Mouse (Mus musculus) right cerebral cortex, postnatal 4 days (tissue): ENCODE measurements around the gene Mdga1.

Source experiments
- DNase-seq: peaks from one replicate; pipeline ENCODE4 v3.0.0-alpha.2; 2022

Mdga1 gene

DNA sequence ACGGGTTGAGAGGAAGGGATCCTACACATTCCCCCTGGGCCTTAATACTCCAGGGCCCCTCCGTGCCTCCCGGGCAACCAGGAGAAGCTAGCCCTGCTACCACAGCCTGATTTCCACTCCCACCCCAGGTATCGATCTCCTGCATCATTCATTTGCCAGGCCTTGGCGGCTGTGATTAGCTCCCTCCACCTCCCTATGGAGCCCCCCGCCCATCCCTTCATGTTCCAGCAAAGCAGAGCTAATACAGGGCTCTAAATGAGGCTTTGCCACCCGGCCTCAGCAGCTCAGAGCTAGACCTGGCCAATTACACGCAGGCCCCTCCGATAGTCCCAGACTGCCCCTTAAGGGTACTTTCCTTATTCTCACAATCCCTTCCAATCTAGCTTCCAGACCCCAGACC is 86.5 kb downstream of the Mdga1 start:
- no peak for DNase-seq

DNA sequence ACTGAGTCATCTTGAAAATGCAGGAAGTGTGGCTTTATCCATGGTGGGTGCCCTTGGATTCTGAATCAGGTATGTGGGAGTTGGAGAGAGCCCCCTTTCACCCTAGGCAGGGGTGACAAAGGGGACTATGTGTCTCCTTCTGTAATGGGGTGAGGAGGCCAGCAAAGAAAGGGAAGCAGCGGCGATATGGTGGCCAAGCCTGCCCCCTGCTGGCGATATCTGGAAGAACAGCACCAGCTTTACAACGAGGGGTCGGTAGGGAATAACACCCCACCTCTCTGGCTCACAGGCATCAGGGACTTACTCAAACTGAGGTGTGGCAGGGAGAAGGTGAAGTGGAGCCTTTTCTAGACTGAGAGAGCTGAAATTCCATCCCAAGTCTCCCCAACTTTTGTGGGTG is 87.0 kb downstream of the Mdga1 start:
- DNase-seq: peak; percentile 85

DNA sequence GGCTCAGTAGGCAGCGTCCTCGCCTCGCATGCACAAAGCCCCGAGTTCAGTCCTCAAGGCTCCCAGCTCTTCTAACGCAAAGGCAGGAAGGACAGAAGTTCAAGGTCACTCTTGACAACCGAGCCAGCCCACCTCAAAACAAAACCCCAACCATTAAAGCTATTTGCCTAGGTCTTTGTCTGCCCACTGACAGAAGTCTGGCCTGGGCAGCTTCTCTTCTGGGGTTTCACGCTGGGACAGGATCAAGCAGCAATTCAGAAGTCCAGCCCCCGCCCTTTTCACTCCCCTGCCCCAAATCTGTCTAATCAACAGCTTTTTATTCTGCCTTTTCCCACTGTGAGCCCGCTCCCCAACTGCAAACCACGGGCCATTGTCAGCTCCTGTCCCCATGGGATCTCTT is 89.6 kb downstream of the Mdga1 start:
- DNase-seq: no peak

DNA sequence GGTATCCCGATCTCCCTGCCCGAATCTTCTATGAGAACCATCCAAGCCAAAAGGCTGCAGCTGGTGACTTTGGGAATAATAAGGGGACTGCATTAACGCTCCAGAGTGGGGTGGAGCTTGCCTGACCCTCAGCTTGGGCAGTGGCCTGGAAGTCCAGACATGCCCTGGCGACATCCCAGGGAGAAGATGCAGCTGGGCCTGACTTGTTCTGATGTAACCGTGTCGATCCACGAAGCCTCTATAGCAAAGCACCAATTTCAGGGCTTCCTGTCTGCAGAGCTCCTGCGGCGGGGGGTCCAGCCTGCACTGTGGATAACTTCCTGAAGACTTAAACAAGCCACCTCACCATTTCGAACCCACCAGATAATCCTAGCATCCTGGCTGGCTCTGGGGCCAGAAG is 90.9 kb downstream of the Mdga1 start:
- no peak for DNase-seq

DNA sequence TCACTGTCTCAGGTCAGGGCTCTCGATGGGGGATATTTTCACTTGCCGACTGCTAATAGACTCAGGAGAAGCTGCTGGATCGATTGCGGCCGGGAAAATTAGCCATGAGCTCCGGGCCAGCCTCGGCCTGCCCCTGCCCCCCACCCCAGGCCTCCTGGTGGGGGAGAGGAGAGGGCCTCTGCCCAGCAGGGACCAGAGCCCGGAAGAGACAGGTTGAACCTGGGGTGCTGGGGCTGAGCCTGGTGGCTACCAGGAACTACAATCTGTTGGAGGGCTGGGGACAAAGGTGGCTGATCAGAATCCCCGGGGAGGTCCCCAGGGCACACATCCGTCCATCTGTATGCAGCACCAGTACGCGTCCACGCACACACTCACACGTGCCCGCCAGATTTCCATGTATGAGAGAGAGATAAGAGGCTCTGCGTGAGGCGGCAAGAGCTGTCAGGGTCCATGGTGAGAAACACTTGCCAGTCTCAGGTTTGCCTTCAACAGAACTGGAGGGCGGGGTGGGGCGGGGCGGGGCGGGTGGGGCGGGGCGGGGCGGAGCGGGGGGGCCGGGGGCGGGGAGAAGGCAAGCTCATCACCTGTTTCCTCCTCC is 95.7 kb downstream of the Mdga1 start:
- no peak for DNase-seq

DNA sequence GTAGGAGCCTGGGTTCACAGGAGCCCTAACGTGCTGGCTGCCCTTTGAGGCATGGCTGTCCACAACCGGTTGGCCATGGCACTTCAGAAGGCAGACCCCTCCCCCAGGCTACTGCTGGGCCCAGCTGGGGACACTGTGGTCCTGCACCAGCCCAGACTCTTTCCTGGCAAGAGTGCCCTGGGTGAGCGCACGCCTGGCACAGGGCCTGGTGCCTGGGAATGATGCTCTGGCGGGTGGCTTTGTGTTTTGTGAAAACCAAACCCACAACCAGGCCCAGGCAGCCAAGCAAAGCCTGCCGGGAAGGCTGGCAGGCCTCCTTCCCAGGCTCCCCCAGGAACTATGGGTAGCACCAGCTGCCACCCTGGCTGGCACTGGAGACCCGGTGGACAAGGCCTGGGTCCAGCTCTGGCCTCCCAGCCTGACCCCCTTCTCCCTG is 96.3 kb downstream of the Mdga1 start:
- DNase-seq: peak; percentile 78

DNA sequence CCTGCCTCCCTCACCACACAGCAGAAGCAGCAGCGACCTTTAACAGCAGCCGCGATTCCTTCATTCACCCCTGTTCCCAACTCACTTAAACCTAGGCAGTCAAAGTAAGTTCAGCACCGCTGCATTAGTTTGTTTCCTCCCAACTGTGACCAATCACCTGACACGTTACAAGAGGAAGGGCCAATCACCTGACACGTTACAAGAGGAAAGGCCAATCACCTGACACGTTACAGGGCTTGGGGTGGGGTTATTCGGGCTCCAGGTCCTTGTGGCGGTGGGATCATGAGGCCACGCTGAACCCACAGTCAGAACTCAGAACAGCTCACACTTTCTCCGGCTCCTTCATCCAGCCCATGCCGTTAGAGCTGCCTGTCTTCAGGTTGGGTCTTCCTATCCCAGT is 99.6 kb downstream of the Mdga1 start:
- no peak for DNase-seq

DNA sequence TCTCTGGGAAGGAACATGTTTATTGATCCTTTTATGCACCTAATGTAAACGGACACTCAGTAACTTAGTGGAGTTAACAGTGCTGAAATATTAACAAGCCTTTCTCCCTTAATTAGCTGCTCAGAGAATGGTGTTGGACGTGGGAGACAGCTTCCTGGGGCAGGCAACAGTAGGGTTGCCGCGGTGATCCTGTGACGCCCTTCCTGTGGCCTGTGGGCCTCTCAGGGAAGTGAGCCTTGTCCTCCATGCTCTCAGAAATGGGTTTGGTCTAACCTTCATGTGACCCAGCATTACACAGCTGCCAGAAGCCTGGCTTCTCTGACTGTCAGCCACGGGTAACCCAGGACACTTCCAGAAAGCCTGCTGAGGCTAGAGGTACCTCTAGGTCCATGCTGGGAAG is 104.0 kb downstream of the Mdga1 start:
- DNase-seq: no peak

DNA sequence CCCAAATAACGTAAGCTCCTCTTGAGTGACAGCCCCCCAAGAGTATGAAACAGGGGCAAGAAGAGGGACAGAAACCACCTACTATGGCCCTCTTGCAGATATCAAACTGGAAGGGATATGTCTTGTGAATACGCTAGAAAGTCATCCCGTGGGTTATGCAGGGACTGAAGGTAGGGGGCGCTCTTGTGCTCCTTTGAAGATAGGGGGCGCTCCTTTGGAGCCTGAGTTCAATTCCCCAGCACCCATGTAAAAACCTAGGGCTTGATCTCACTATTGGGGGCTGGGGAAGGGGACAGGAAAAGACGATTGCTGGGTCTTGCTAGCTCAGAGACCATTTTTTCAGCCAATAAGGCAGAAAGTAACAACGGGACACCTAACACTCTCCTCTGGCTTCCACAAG is 105.4 kb downstream of the Mdga1 start:
- DNase-seq: no peak

DNA sequence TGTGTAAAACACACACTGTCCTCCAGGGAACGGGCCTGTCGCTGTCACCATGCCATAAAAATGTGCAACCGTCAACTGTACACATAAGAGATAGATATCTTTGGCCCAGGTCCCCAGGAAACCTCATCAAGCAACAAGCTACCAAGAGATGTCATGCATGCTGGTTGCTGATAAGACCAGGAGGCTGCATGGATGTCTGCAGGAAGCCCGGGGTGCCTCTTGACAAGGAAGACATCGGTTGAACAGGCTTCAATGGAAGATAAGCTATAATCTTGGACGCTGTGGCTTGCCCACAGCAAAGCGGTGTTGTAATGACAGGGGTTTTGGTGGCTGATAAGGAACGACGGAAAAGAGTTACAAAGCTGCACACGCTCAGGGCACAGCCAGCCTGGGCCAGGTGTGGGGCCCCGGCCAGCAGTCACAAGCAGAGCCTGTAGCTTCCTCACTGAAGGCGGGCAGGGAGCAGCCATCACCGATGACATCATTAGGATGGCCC is 110.1 kb downstream of the Mdga1 start:
- DNase-seq: no peak

DNA sequence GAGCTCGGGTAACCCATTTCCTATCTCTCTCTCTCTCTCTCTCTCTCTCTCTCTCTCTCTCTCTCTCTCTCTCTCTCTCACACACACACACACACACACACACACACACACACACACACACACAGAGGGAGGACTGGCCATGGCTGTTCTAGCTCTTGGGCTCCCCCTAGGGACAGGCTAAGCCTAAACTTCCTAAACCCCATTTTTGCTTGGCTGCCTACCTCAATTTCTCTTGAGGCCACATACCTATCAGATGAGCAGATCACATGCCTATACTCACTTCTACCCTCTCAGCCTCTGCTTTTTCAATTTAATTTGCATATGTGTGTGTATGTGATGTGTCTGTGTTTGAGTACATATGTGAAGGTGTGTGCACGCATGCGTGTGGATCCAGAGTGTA is 111.1 kb downstream of the Mdga1 start:
- no peak for DNase-seq

DNA sequence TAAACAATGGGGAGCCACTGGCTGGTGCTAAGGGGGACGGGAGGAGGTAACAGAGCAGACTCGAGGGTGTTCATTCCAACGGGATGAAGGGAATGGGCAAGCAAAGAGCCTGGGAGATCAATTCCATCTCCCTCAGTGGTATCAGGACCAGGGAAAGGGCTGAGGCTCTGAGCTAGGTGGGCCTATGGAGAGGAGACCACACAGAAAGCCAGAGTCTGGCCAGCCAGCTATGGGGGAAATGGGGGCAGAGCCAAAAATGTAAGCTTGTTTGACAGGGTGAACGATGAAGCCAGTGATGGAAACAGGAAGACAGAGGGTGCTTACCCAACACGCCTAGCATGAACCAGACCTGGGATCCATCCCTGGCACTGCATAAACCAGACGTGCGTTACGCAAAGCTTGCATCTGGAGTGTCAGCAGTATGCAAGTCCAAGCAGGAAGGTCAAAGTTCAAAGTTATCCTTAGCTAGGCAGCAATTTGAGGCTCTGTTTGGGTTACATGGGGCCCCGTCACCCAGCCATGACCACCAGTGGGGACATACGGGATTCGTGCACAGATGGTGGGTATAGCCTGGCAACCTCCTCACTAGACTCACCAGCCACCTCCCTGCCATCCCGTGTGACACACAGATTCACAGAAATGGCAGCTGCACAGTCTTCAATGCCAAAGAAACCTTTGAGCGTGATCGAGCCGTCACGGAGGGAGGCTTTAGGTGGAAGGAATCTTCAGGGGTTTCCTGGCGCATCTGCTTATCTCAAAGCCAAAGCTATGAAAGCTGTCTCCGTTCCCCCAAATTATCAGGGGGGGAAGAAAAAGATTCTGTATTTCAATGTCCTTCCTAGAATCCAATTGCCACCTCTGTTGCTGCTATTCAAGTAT is 113.9 kb downstream of the Mdga1 start:
- DNase-seq: no peak

DNA sequence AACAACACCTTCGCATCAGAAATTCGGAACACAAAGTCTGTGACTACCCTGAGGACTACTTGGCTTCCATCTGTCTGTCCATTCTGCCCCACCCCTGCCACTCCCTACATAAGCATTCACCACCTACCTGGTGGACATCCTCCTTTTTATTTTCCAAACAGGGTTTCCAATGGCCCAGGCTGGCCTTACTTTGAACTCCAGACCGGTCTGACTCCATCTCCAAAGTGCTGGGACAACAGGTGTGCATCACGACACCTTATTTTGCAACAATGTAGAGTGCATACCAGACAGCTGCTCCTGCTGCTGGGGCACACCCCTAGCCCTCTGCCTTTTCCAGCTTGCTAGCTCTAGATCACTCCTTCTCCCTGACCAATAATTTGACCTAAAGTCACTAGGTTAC is 115.1 kb downstream of the Mdga1 start:
- DNase-seq: no peak

DNA sequence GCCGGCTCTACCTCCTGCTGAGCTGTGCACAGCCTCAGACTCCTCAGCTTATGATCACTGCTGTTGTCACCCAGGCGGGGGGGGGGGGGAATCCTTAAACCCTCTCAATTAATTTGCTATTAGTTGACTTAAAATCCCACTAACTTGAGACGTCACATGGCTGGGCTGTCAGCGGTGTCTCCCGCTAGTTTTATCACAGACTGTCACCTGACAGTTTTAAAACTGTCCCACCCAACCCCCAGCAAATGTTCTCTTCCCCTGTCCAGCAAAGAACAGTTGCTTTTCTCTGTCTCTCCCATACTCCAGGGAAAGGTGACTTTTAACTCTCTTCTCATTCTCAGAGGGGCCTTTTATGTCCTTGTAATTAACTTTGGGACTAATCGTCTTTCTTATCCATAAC is 115.5 kb downstream of the Mdga1 start:
- no peak for DNase-seq

DNA sequence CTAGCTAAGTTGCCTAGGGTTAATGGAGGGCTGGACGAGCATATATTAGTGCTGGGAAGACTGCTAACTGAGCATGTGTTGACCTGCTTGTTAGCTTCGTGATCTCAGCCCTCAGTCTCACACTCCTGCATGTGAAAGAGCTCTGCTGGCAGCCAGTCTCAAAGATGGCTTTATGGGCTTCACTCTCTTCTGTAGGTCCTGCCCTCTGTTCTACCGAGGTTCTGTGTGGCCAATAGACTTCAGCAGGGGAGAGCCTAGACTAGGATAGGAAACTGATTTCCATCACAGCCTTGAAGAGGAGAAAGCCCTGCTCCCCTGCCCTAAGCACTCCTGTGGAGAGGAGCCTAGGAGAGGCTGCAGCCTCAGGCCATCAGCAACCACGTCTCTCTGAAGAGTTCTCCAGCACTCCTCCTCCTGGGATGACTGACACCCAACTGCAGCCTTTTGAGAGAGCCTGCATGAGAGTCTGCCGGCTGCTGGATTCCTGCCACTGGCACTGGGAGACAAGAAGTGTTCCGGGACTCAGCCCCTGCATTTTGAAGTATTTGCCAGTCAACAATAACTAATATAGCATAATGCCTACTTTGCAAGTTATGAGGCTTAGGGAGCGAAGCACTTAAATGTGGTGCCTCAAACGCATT is 116.9 kb downstream of the Mdga1 start:
- peak; percentile 41 for DNase-seq

DNA sequence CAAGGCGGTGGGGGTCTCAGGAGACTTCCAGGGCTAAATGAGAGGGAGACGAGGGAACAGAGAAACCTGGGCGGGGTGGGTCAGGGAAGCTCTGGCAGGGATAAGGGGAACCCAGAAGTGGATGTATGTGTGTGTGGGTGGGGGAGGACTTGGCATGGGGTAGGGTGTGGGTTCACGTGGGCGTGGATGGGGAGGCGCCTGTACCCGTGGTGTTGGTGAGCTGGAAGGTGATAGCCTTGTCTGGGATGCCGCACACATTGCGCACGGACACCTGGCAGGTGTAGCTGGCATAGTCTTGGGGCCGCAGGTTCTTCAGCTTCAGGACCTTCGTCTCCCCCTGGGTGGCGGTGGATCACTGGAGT is 120.5 kb downstream of the Mdga1 start:
- DNase-seq: no peak

DNA sequence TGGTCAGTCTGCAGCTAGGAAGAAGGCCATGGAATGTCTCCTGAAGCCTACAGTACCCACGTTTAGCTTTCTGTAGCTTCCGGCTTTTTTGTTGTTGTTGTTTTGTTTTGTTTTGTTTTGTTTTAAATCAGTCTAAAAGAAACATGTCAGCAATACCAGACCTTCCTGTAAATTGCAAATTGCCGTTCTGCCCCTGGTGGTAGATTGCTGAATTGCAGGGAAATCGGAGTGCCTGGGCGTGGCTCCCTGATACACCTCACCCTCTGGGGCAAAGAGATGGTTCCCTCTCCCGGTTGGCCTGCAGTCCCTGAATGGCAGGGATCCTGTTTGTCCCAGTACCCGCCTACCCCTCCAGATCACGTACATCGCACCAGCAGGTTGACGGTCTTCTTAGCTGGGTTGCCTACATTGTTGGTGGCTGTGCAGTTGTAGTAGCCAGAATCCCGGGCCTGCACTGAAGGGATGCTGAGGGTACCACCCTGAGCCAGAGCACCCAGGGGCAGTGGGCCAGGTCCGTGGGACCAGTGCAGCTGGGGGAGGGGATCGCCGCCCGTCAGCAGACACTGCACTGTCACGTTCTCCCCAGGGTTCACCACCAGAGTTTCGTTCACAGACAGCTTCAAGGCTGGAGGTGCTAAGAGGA is 121.0 kb downstream of the Mdga1 start:
- DNase-seq: peak; percentile 75

DNA sequence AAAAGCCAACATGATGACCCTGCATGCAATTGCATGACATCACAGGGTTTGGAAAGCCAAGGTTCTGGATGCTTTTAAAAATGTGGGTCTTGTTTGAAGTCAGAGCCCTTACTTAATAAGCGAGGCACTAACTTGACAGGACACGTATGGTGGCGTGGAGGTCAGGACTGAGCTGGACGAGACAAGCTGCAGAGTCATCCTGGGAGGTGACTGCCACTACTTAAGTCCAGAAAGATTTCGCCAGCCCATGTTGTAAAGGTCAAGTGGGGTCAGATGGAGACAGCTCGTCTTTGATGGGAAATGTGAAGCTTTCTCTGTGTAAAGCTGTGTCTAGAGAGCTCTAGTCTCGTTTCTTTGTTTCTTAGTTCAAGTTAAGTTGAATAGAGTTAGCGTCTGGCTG is 122.6 kb downstream of the Mdga1 start:
- no peak for DNase-seq

DNA sequence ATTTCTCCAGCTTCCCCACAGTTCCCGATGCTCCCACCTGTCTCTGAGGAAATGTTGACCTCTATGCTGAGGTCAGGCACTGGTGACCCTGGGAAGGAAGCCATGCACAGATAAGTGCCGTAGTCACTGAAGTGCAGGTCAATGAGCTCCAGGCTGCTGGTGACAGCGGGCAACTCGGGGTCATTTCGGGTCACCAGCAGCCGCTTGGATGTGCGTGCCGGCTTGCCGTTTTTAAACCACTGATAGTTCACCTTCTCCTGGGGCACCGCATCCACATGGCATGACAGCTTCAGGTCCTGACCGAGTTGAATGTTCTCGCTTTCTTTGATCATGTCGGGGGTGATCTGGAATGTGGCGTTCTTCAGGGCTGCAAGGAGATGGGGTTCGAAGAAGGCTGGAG is 123.6 kb downstream of the Mdga1 start:
- DNase-seq: no peak

DNA sequence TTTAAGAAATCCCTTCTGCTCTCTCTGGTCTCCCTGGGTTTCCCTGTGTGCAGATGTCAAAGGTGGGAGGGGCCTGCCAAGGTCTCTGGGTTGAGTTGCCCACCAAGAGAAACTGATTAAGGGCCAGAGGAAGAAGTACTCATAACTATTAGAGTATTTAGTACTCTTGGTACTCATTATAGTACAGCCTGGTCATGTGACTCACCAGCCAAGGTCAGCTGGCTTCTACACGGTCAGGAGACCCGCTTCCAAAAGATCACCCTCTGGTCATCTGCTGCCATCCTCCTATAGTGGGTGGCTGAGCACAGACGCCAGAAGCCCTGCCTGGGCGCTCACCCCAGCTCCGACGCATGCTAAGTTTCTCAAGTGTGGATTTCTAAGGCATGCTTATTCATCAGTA is 124.9 kb downstream of the Mdga1 start:
- no peak for DNase-seq

DNA sequence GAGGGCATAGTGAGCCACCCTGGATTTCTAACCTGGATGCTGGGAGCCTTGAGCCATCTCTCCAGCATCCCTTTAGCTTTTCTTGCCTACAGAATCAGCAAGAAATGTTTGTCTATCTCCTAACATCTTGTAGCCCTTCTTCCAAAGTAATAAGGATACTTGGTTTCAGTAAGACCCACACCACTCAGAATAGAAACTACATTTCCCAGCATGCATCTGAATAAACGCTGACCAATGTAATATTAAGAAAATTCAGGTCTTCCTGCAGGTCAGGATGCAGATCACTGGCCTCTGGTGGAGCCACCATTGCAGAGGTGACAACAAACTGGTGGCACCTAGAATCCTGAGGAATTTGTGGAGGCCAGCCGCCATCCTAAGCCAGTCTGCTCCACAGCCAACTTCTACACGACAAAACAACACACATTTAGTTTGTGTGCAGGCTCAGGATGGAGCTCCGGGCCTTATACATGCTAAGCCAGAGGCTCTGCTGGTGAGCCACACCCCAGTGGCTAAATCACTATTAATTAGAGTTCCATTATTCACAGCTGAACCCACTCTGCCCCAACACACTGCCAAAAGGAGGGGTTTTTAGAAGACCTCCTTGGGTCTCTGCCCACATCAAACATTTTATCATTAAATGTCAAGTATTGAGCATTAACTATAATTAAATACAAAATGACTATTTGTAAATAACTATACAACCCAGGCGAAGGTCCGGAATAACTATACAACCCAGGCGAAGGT is 126.3 kb downstream of the Mdga1 start:
- no peak for DNase-seq

DNA sequence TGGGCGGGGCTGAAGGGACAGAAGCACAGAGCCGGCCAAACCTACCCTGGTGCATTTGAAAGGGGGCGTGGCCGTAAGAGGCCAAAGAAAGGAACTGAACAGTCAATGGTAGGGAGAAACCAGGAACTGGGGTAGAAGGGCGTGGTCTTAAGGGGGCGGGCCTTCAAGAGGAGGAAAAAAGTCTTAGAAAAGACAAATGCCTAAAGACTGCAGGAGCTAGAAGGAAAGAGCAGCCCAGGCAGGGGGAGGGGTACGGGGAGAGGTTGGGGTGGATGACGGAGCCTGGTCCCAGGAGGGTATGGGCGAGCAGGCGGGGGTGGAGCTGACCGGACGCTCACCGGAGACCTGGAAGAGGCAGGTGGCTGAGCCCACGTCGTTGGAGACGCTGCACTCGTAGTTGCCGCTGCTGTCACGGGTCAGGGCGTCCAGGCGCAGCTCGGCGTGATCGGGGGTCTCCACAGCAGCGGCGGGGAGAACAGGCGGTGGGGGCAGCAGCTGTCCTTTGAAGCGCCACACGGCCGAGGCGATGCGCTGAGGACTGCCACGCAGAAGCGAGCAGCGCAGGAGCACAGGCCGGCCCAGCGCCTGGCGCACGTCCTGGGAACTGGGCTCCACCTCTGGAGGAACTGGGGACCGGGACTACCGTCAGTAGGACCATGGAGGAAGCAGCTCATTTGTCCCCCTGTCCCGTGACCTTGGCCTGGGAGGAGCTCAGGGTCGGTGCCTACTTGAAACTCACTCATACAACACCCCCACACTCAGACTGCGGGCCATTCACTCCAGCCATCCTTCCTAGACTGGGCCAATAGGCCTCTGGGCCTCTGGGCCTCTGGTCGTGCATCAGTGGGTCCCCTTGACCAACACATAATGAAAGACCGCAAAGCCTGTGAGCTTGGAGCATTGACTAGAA is 127.9 kb downstream of the Mdga1 start:
- DNase-seq: no peak
